Mouse (Mus musculus) telencephalon, adult 2 months (tissue): ENCODE measurements at regions not wholly inside any gene's neighbourhood (a gene's known extent, or its start where the extent isn't known, plus 50 kb on each side); places are given as distances from the start of the nearest gene placed in this dataset.

Experiments used
- DNase-seq: peaks from one replicate; pipeline ENCODE4 v3.0.0-alpha.2; 2011; ENCODE audit warnings: low read depth, low spot score

GRCm38 (mm10) chr16:47289730-47290129 lies 791.4 kb upstream of the Nectin3 start:
- DNase-seq: no peak

GRCm38 (mm10) chr16:47266744-47267686 lies 768.7 kb upstream of the Nectin3 start:
- peak; percentile 27 for DNase-seq
